Mouse (Mus musculus): Measurements from ENCODE around the gene Bsg. TPM values are rescaled to one million over a fixed set of nuclear protein-coding genes. Genes with fewer than 3 reads are reported as not detected.
"Not testable (repeated sequence)": the region's sequence is repeated elsewhere in the genome, so short reads cannot be mapped to it uniquely, and the experiment has no call there.

Gene Bsg
- polyA plus RNA-seq, 1 experiment from 2014 or later: 1,052 TPM

GRCm38 (mm10) chr10:79745898-79746773 is 41.8 kb downstream of the Bsg start, which contains the start of gene Polrmt:
Gene Polrmt (minus strand): TSS chr10:79746581.
- CTCF ChIA-PET: no interaction called here
- POLR2A ChIA-PET: interaction anchor here (0.9 to 3.6 kb wide), 2 partner anchors 13 to 21 kb away, joined by 3 to 10 read pairs; no protein-coding TSS in a partner anchor
- peak; percentile 77 for DNase-seq (ENCODE audit: low read depth, low spot score)
- in situ Hi-C loops (cut with MboI; ENCODE audit: low pct_unique_long_range_greater_than_20kb): no loop called here
- ATAC-seq: peak; percentile 93
- H3K27me3 ChIP-seq: no peaks in the 10 kb centered on the region
- TF ChIP-seq CTCF (IDR thresholded peaks at IDR 0.05): no peak

- DNase-seq (ENCODE audit: low read depth, low spot score) (no peak), ATAC-seq (no peak)
- no peak for TF ChIP-seq CTCF (IDR thresholded peaks at IDR 0.05)
- in situ Hi-C loops (cut with MboI; ENCODE audit: low pct_unique_long_range_greater_than_20kb): no loop called here
- POLR2A ChIA-PET: interaction anchor here (3.6 kb wide), 1 partner anchor 12 kb away, joined by 10 read pairs; no protein-coding TSS in a partner anchor
- no peaks in the 10 kb centered on the region for H3K27me3 ChIP-seq
- CTCF ChIA-PET: interaction anchor here (2.8 kb wide), 1 partner anchor 15 kb away, joined by 7 read pairs; no protein-coding TSS in a partner anchor
Observed at GRCm38 (mm10) chr10:79746774-79747151, 42.5 kb downstream of the Bsg start.

- ATAC-seq (no peak), DNase-seq (ENCODE audit: low read depth, low spot score) (no peak)
- ChIA-PET POLR2A (interaction anchor here (0.8 to 3.6 kb wide), 2 partner anchors 11 to 17 kb away, joined by 3 to 10 read pairs; no protein-coding TSS in a partner anchor), CTCF (interaction anchor here (1.2 to 2.8 kb wide), 2 partner anchors 13 to 50 kb away, joined by 3 to 7 read pairs; no protein-coding TSS in a partner anchor)
- in situ Hi-C loops (cut with MboI; ENCODE audit: low pct_unique_long_range_greater_than_20kb): no loop called here
- no peaks in the 10 kb centered on the region for H3K27me3 ChIP-seq
- TF ChIP-seq CTCF (IDR thresholded peaks at IDR 0.05): no peak
Observed at GRCm38 (mm10) chr10:79748496-79748895, 44.2 kb downstream of the Bsg start.

GRCm38 (mm10) chr10:79754856-79755516 is 50.7 kb downstream of the Bsg start, which contains the start of gene Fgf22:
Gene Fgf22 (plus strand): TSS chr10:79755076.
- no peaks in the 10 kb centered on the region for H3K27me3 ChIP-seq
- in situ Hi-C loops (cut with MboI; ENCODE audit: low pct_unique_long_range_greater_than_20kb): no loop called here
- CTCF ChIA-PET: no interaction called here
- POLR2A ChIA-PET: no interaction called here
- ATAC-seq: no peak
- TF ChIP-seq CTCF (IDR thresholded peaks at IDR 0.05): no peak
- no peak for DNase-seq (ENCODE audit: low read depth, low spot score)

GRCm38 (mm10) chr10:79755854-79756253 is 51.6 kb downstream of the Bsg start:
- no peak for TF ChIP-seq CTCF (IDR thresholded peaks at IDR 0.05)
- ATAC-seq (no peak), DNase-seq (ENCODE audit: low read depth, low spot score) (no peak)
- in situ Hi-C loops (cut with MboI; ENCODE audit: low pct_unique_long_range_greater_than_20kb): no loop called here
- ChIA-PET POLR2A (interaction anchor here (1.0 kb wide), 1 partner anchor 11 kb away, joined by 3 read pairs; the partner anchor contains the start of gene Rnf126), CTCF (no interaction called here)
- H3K27me3 ChIP-seq: no peaks in the 10 kb centered on the region

GRCm38 (mm10) chr10:79756660-79757059 is 52.4 kb downstream of the Bsg start:
- ATAC-seq (no peak), DNase-seq (ENCODE audit: low read depth, low spot score) (no peak)
- H3K27me3 ChIP-seq: no peaks in the 10 kb centered on the region
- no peak for TF ChIP-seq CTCF (IDR thresholded peaks at IDR 0.05)
- CTCF ChIA-PET: no interaction called here
- POLR2A ChIA-PET: interaction anchor here (1.0 kb wide), 1 partner anchor 10 kb away, joined by 3 read pairs; the partner anchor contains the start of gene Rnf126
- in situ Hi-C loops (cut with MboI; ENCODE audit: low pct_unique_long_range_greater_than_20kb): no loop called here

GRCm38 (mm10) chr10:79759675-79760074 is 55.4 kb downstream of the Bsg start:
- ATAC-seq; CTCF ChIA-PET; in situ Hi-C loops (cut with MboI; ENCODE audit: low pct_unique_long_range_greater_than_20kb); DNase-seq (ENCODE audit: low read depth, low spot score); H3K27me3 ChIP-seq: not testable (repeated sequence)
- POLR2A ChIA-PET: interaction anchor here (2.2 kb wide), 1 partner anchor 11 kb away, joined by 10 read pairs; no protein-coding TSS in a partner anchor

- ATAC-seq: no peak
- in situ Hi-C loops (cut with MboI; ENCODE audit: low pct_unique_long_range_greater_than_20kb): no loop called here
- CTCF ChIA-PET: interaction anchor here (2.2 kb wide), 1 partner anchor 12 kb away, joined by 7 read pairs; no protein-coding TSS in a partner anchor
- POLR2A ChIA-PET: interaction anchor here (0.6 kb wide), 1 partner anchor 35 kb away, joined by 5 read pairs; no protein-coding TSS in a partner anchor
- no peak for TF ChIP-seq CTCF (IDR thresholded peaks at IDR 0.05)
- DNase-seq (ENCODE audit: low read depth, low spot score): no peak
- H3K27me3 ChIP-seq: no peaks in the 10 kb centered on the region
Observed at GRCm38 (mm10) chr10:79760603-79761143, 56.4 kb downstream of the Bsg start.

Other genes with a start within 250 kb of the Bsg start
- not detected for gene Vmn2r83, start 235.8 kb upstream of the Bsg start, polyA plus RNA-seq (2021)
- gene Plpp2, start 170.7 kb upstream of the Bsg start, polyA plus RNA-seq (2021): 48.1 TPM
- 38.6 TPM for gene Mier2, start 149.3 kb upstream of the Bsg start, polyA plus RNA-seq (2021)
- gene Theg, start 117.2 kb upstream of the Bsg start, polyA plus RNA-seq (2021): not detected
- gene C2cd4c, start 90.5 kb upstream of the Bsg start, polyA plus RNA-seq (2021): not detected
- gene Shc2, start 66.6 kb upstream of the Bsg start, polyA plus RNA-seq (2021): 0.04 TPM
- gene Odf3l2, start 58.8 kb upstream of the Bsg start, polyA plus RNA-seq (2021): not detected
- gene Madcam1, start 39.9 kb upstream of the Bsg start, polyA plus RNA-seq (2021): not detected
- gene Tpgs1, start 35.1 kb upstream of the Bsg start, polyA plus RNA-seq (2021): 62.4 TPM
- gene Cdc34, start 22.3 kb upstream of the Bsg start, polyA plus RNA-seq (2021): 72.2 TPM
- gene Gzmm, start 15.5 kb upstream of the Bsg start, polyA plus RNA-seq (2021): 0.47 TPM
- gene Hcn2, start 12.1 kb downstream of the Bsg start, polyA plus RNA-seq (2021): 15.4 TPM
- gene Polrmt, start 42.1 kb downstream of the Bsg start, polyA plus RNA-seq (2021): 44.6 TPM
- 0.63 TPM for gene Fgf22, start 50.6 kb downstream of the Bsg start, polyA plus RNA-seq (2021)
- gene Rnf126, start 62.5 kb downstream of the Bsg start, polyA plus RNA-seq (2021): 58.5 TPM
- 2.3 TPM for gene Fstl3, start 72.8 kb downstream of the Bsg start, polyA plus RNA-seq (2021)
- gene Prss57, start 86.5 kb downstream of the Bsg start, polyA plus RNA-seq (2021): not detected
- 141 TPM for gene Palm, start 89.1 kb downstream of the Bsg start, polyA plus RNA-seq (2021)
- gene Misp, start 116.5 kb downstream of the Bsg start, polyA plus RNA-seq (2021): 0.17 TPM
- gene Ptbp1, start 149.9 kb downstream of the Bsg start, polyA plus RNA-seq (2021): 349 TPM
- 7.5 TPM for gene Prtn3, start 170.0 kb downstream of the Bsg start, polyA plus RNA-seq (2021)
- gene Plppr3, start 170.1 kb downstream of the Bsg start, polyA plus RNA-seq (2021): 34.6 TPM
- not detected for gene Elane, start 181.8 kb downstream of the Bsg start, polyA plus RNA-seq (2021)
- not detected for gene Cfd, start 186.4 kb downstream of the Bsg start, polyA plus RNA-seq (2021)
- 27.1 TPM for gene Med16, start 204.4 kb downstream of the Bsg start, polyA plus RNA-seq (2021)
- not detected for gene Gm26602, start 206.4 kb downstream of the Bsg start, polyA plus RNA-seq (2021)
- 2.1 TPM for gene Kiss1r, start 212.5 kb downstream of the Bsg start, polyA plus RNA-seq (2021)
- 101 TPM for gene R3hdm4, start 216.7 kb downstream of the Bsg start, polyA plus RNA-seq (2021)
- gene Arid3a, start 222.6 kb downstream of the Bsg start, polyA plus RNA-seq (2021): 5.9 TPM